Mouse (Mus musculus): ENCODE measurements at regions not wholly inside any gene's neighbourhood (a gene's known extent, or its start where the extent isn't known, plus 50 kb on each side); places are given as distances from the start of the nearest gene placed in this dataset.

DNA sequence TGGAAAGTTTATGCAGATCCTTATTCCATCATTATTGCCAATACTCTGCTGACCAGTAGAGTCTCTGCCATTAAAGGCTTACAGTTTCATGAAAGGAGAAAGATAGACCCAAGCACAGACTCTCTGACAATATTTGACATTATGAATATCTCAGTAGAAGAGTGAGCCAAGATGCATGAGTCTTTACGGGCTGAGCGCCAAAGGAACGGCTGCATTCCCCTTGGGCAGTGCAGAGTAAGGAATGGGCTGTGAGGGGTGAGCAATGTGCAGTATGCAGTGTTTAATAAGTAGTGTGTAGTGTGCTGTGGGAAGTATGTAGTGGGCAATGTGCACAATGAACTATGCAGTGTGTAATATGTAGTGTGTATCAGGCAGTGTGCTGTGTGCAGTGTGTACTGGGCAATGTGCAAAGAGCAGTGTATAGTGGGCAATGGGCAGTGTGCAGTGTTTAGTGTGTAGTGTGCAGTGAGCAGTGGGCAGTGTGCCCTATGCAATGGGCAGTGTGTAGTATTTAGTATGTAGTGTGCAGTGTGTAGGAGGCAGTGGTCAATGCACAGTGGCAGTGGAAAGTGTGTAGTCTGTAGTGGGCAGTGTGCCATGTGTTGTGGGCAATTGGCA, 671.8 kb downstream of the 5730522E02Rik start:
- Histone ChIP-seq H3K9ac (no peak overlapping the region), H3K4me3 (no peak overlapping the region), H3K27me3 (replicated peaks) (no peaks in the 10 kb centered on the region), H3K4me2 (no peak overlapping the region), H3K4me1 (no peaks in the 10 kb centered on the region), H3K27ac (replicated peaks) (no peak overlapping the region), H3K9me3 (no peaks in the 10 kb centered on the region), H3K36me3 (no peaks in the 10 kb centered on the region)
- 80% methylated on average over 3 of the region's 3 CpGs for WGBS
- ATAC-seq (ENCODE audit: extremely low read depth, insufficient number of reproducible peaks, low FRiP score, low TSS enrichment): no peak

DNA sequence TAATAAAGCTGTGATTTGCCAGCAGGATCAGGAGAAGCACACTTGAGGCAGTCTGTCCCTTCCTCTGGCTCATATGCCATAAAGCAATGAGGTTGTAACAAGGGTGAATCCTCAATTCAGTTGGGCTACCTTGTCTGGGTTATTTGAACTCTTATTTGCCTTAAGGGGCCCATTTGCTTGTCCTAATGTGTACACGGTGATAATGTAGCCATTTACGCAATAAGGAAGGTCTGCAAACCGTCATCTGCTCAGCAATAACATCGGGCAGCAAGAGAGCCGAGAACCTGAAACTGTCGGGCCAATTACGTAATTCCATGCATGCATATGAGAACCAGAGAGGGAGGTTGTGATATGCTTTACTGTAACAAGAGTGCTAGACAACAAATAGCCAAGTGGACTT, 674.5 kb downstream of the 5730522E02Rik start:
- no peaks in the 10 kb centered on the region for H3K27me3 ChIP-seq (replicated peaks)
- H3K36me3 ChIP-seq: no peaks in the 10 kb centered on the region
- 66% methylated on average over 7 of the region's 7 CpGs for WGBS
- ATAC-seq (ENCODE audit: extremely low read depth, insufficient number of reproducible peaks, low FRiP score, low TSS enrichment): no peak
- H3K9ac ChIP-seq: no peak overlapping the region
- no peak overlapping the region for H3K27ac ChIP-seq (replicated peaks)
- H3K4me3 ChIP-seq: no peak overlapping the region
- no peaks in the 10 kb centered on the region for H3K9me3 ChIP-seq
- H3K4me1 ChIP-seq: no peaks in the 10 kb centered on the region
- no peak overlapping the region for H3K4me2 ChIP-seq

- no peak for ATAC-seq (ENCODE audit: extremely low read depth, insufficient number of reproducible peaks, low FRiP score, low TSS enrichment)
- H3K4me3 ChIP-seq: no peak overlapping the region
- 37% methylated on average over 2 of the region's 2 CpGs for WGBS
- no peaks in the 10 kb centered on the region for H3K9me3 ChIP-seq
- H3K4me2 ChIP-seq: no peak overlapping the region
- no peak overlapping the region for H3K9ac ChIP-seq
- no peak overlapping the region for H3K27ac ChIP-seq (replicated peaks)
- H3K4me1 ChIP-seq: peaks cover 5% of the 10 kb centered on the region
- no peaks in the 10 kb centered on the region for H3K36me3 ChIP-seq
- no peaks in the 10 kb centered on the region for H3K27me3 ChIP-seq (replicated peaks)
Observed at GRCm38 (mm10) chr11:25533081-25533480, 677.5 kb downstream of the 5730522E02Rik start.

DNA sequence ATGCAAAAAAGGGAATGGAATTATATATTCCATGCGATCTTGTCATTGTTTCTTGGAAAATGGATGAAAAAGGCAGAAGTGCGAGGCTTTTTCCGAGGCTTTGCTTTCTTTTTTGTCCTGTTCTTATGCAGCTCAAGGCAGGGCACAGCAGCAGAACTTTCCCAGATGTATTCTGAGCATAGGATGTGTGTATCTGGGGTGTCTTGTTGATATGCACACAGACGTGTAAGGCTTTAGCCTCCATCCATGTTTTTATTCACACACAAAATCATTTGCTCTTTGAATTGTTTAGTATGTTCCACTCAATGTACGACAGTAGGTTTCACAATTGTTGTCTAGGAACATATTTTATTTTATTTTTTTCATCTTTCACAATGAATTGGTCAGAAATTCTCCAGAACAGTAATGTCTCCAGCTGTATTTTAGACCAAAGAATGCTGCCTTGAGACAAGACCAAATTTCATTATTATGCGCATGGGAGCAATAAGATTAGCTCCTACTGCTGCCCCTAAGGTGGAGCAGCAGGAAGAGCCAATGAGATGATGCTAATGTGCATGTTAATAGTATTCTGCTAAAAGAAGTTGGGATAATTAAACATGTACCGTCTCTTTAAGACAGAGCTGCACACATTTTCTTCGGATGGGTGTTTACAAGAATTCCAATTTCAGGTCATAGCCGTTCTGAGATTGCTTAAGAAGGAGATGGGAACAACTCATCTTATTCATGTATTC, 678.7 kb downstream of the 5730522E02Rik start:
- H3K4me3 ChIP-seq: no peak overlapping the region
- peaks cover 6% of the 10 kb centered on the region for H3K4me1 ChIP-seq
- H3K36me3 ChIP-seq: no peaks in the 10 kb centered on the region
- WGBS: 71% methylated on average over 9 of the region's 9 CpGs
- no peak overlapping the region for H3K27ac ChIP-seq (replicated peaks)
- H3K9ac ChIP-seq: no peak overlapping the region
- H3K9me3 ChIP-seq: no peaks in the 10 kb centered on the region
- H3K4me2 ChIP-seq: no peak overlapping the region
- no peak for ATAC-seq (ENCODE audit: extremely low read depth, insufficient number of reproducible peaks, low FRiP score, low TSS enrichment)
- H3K27me3 ChIP-seq (replicated peaks): no peaks in the 10 kb centered on the region

DNA sequence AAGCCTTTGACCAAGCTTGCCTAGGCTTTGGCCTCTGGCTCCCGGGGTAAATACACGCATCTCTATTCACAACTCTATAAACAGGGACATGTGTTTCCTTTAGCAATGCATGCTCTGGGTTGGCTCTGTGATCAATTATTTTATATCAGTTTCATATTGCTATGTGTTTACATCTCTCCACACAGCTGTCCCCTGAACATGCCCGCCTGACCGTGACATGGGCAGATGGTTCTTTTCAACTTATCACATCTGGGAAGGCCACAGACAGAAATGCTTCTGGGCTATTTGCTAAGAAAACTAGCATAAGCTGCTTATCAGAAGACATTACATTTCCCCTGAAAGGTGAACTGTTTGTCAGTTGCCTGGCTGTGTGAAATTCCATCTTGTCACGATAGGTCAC, 682.5 kb downstream of the 5730522E02Rik start:
- H3K27me3 ChIP-seq (replicated peaks): no peaks in the 10 kb centered on the region
- no peak overlapping the region for H3K9ac ChIP-seq
- no peaks in the 10 kb centered on the region for H3K9me3 ChIP-seq
- no peaks in the 10 kb centered on the region for H3K36me3 ChIP-seq
- no peak overlapping the region for H3K4me3 ChIP-seq
- no peak overlapping the region for H3K4me2 ChIP-seq
- ATAC-seq (ENCODE audit: extremely low read depth, insufficient number of reproducible peaks, low FRiP score, low TSS enrichment): no peak
- H3K4me1 ChIP-seq: peaks cover 6% of the 10 kb centered on the region
- WGBS: 57% methylated on average over 5 of the region's 5 CpGs
- H3K27ac ChIP-seq (replicated peaks): no peak overlapping the region

DNA sequence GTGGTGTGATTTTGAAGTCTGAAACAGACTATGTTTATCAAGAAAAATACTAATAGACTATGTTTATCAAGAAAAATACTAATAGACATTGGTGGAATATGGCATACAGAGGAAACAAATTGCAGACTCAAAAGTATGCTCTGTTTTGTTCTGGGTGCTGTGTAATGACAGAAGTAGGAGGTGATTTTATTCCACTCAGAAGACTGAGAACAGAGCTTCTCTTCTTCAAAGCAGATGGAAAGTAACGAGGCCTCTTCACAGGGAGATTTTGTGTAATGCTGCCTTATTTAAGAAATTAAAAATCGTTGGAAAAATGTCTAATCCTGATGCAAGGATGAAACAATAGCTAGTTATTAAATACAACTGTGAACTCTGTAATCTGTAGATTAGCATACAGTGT, 691.7 kb downstream of the 5730522E02Rik start:
- H3K4me3 ChIP-seq: no peak overlapping the region
- H3K4me1 ChIP-seq: no peaks in the 10 kb centered on the region
- no peak overlapping the region for H3K27ac ChIP-seq (replicated peaks)
- no peak for ATAC-seq (ENCODE audit: extremely low read depth, insufficient number of reproducible peaks, low FRiP score, low TSS enrichment)
- no peak overlapping the region for H3K9ac ChIP-seq
- WGBS: 58% methylated on average over 2 of the region's 2 CpGs
- no peaks in the 10 kb centered on the region for H3K9me3 ChIP-seq
- no peaks in the 10 kb centered on the region for H3K27me3 ChIP-seq (replicated peaks)
- no peaks in the 10 kb centered on the region for H3K36me3 ChIP-seq
- H3K4me2 ChIP-seq: no peak overlapping the region

DNA sequence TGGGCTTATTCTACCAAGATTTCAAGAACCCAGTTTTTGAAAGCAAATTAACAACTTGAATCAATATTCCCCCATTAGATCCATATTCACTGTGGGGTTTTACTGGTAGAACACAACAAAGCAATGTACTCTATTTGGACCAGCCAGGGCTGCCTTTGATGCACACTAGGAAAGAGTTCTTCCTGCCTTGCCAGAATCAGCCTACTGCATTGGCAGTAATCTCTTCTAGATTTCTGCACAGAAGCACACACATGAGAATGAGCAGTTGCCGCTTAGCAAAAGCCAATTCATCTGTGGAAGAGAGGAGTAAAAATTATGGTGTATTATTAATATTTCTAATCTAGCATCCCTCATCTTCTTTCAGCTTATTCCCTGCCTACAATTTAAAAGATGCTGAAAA, 692.4 kb downstream of the 5730522E02Rik start:
- Histone ChIP-seq H3K27ac (replicated peaks) (no peak overlapping the region), H3K9me3 (no peaks in the 10 kb centered on the region), H3K9ac (no peak overlapping the region), H3K4me1 (no peaks in the 10 kb centered on the region), H3K4me2 (no peak overlapping the region), H3K4me3 (no peak overlapping the region), H3K27me3 (replicated peaks) (no peaks in the 10 kb centered on the region), H3K36me3 (no peaks in the 10 kb centered on the region)
- ATAC-seq (ENCODE audit: extremely low read depth, insufficient number of reproducible peaks, low FRiP score, low TSS enrichment): no peak
- 93% methylated on average over 1 of the region's 1 CpGs for WGBS

GRCm38 (mm10) chr11:25505500-25505899, 705.1 kb downstream of the 5730522E02Rik start:
- Histone ChIP-seq H3K27ac (replicated peaks) (no peak overlapping the region), H3K4me2 (no peak overlapping the region), H3K27me3 (replicated peaks) (no peaks in the 10 kb centered on the region), H3K9ac (no peak overlapping the region), H3K36me3 (no peaks in the 10 kb centered on the region), H3K4me3 (no peak overlapping the region), H3K9me3 (no peaks in the 10 kb centered on the region), H3K4me1 (no peaks in the 10 kb centered on the region)
- ATAC-seq (ENCODE audit: extremely low read depth, insufficient number of reproducible peaks, low FRiP score, low TSS enrichment): no peak
- WGBS: 79% methylated on average over 3 of the region's 3 CpGs

DNA sequence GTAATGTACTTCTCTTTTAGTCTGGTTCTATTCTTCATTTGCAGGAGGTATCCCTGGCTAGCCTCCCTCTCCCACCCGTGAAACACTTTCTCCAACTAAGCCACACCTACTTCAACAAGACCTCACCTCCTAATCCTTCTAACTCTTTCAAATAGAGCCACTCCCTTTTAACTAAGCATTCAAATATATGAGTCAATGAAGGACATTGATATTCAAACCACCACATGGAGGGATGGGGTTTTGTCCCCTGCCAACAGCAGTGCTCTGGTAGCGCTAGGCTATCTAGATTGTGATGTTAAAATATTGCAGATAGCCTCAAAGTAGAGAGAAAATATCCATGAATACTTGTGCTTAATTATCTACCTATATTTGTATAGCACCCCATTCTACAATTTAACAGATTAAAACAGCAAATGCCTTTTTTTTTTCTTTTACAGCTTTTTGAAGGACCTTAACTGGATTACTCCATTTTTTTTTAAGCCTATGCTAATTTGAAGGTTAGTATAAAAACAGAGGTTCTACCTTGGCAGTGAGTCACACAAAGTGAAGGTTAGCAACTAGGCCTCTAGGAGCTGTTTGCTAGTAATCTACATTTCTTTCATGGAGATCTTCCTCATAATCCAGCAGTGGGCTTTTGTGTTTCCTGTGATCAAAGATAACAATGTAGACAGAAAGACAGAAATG, 736.7 kb downstream of the 5730522E02Rik start:
- no peak overlapping the region for H3K27ac ChIP-seq (replicated peaks)
- no peaks in the 10 kb centered on the region for H3K27me3 ChIP-seq (replicated peaks)
- no peak for ATAC-seq (ENCODE audit: extremely low read depth, insufficient number of reproducible peaks, low FRiP score, low TSS enrichment)
- H3K9ac ChIP-seq: no peak overlapping the region
- WGBS: 43% methylated on average over 2 of the region's 2 CpGs
- no peak overlapping the region for H3K4me3 ChIP-seq
- no peaks in the 10 kb centered on the region for H3K9me3 ChIP-seq
- H3K4me1 ChIP-seq: no peaks in the 10 kb centered on the region
- no peak overlapping the region for H3K4me2 ChIP-seq
- H3K36me3 ChIP-seq: no peaks in the 10 kb centered on the region

- WGBS: 70% methylated on average over 6 of the region's 6 CpGs
- no peak overlapping the region for H3K4me3 ChIP-seq
- H3K4me2 ChIP-seq: no peak overlapping the region
- H3K27ac ChIP-seq (replicated peaks): no peak overlapping the region
- ATAC-seq (ENCODE audit: extremely low read depth, insufficient number of reproducible peaks, low FRiP score, low TSS enrichment): no peak
- no peaks in the 10 kb centered on the region for H3K27me3 ChIP-seq (replicated peaks)
- no peaks in the 10 kb centered on the region for H3K36me3 ChIP-seq
- no peak overlapping the region for H3K9ac ChIP-seq
- no peaks in the 10 kb centered on the region for H3K4me1 ChIP-seq
- no peaks in the 10 kb centered on the region for H3K9me3 ChIP-seq
Observed at GRCm38 (mm10) chr11:25469819-25470218, 740.7 kb downstream of the 5730522E02Rik start.

DNA sequence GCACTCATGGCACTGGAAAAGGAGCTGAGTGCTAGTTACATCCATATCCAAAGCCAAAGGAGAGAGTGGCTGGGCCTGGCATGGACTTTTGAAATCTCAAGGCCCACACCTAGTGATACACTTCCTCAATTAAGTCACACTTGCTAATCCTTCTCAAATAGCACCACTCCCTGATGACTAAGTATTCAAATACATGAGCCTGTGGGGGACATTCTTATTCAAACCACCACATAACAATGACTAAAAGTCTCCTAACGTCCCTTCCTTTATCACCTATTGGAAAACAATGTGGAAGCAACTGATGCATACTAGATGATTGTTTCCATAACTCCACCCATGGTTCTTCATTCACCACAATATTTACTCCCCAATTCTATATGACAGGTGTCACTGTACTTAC, 773.4 kb downstream of the 5730522E02Rik start:
- H3K9me3 ChIP-seq: no peaks in the 10 kb centered on the region
- H3K4me1 ChIP-seq: no peaks in the 10 kb centered on the region
- WGBS: 50% methylated on average over 1 of the region's 1 CpGs
- H3K27me3 ChIP-seq (replicated peaks): no peaks in the 10 kb centered on the region
- ATAC-seq (ENCODE audit: extremely low read depth, insufficient number of reproducible peaks, low FRiP score, low TSS enrichment): no peak
- H3K4me3 ChIP-seq: no peak overlapping the region
- no peaks in the 10 kb centered on the region for H3K36me3 ChIP-seq
- H3K4me2 ChIP-seq: no peak overlapping the region
- no peak overlapping the region for H3K9ac ChIP-seq
- H3K27ac ChIP-seq (replicated peaks): no peak overlapping the region

DNA sequence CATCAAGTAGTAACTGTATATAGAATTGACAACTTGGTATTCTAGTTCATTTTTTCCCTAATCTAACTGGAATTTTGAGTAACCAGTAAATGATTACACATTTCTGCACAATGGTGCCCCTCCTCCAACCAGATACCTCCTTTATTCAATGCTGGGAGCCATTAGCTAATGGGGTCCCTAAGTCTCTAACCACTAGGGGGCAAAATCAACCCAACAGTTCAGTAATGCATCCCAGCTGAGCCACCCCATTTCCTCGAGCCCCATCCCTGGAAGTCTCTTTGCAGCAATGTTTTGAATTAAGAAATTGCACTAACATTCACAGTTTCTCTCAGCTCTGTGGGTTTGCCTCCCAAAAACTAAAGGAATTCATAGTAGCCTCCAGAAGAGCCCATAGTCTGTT, 774.9 kb downstream of the 5730522E02Rik start:
- H3K4me1 ChIP-seq: no peaks in the 10 kb centered on the region
- H3K4me3 ChIP-seq: no peak overlapping the region
- no peaks in the 10 kb centered on the region for H3K36me3 ChIP-seq
- H3K4me2 ChIP-seq: no peak overlapping the region
- no peaks in the 10 kb centered on the region for H3K9me3 ChIP-seq
- ATAC-seq (ENCODE audit: extremely low read depth, insufficient number of reproducible peaks, low FRiP score, low TSS enrichment): no peak
- H3K27me3 ChIP-seq (replicated peaks): no peaks in the 10 kb centered on the region
- H3K27ac ChIP-seq (replicated peaks): no peak overlapping the region
- 42% methylated on average over 1 of the region's 1 CpGs for WGBS
- no peak overlapping the region for H3K9ac ChIP-seq
